Mouse (Mus musculus) common myeloid progenitor, adult 5-6 weeks (primary cell): ENCODE measurements around the gene Fyn. TPM values are rescaled to one million over a fixed set of nuclear protein-coding genes. Genes with fewer than 3 reads are reported as not detected.

Experiments used
- ATAC-seq: replicated peaks from 2 replicates; pipeline ENCODE4 v1.8.0; 2016; ENCODE audit warnings: low read depth, mild to moderate bottlenecking, moderate TSS enrichment, inconsistent platforms; ENCODE audit not compliant: poor library complexity, severe bottlenecking
- total RNA-seq: library from RNA; stranded (forward); fragments of 200-1000, 187-1606 nt; gene quantifications from 2 replicates; pipeline ENCODE4 v1.2.3, GENCODE M21; 2017

The Fyn gene
- total RNA-seq, 1 experiment from 2014 or later = 37.6 TPM

GRCm38 (mm10) chr10:39434758-39435448, 66.2 kb downstream of the Fyn start:
- ATAC-seq = peak; percentile 53

GRCm38 (mm10) chr10:39438905-39439304, 70.2 kb downstream of the Fyn start:
- no peak for ATAC-seq

GRCm38 (mm10) chr10:39440506-39440905, 71.9 kb downstream of the Fyn start:
- no peak for ATAC-seq

DNA sequence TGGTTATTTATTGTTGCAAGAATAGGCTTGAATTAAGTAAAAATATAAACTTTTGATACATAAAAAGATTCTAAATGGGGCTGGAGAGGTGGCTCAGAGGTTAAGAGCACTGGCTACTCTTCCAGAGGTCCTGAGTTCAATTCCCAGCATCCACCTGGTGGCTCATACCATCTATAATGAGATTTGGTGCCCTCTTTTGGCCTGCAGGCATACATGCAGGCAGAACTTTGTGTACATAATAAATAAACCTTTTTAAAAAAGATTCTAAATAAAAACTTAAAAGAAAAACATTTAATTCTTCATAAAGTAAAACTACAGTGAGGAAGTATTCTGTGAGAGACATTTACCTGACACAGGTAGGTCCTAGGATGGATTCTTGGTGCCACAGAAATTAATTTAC, 73.0 kb downstream of the Fyn start:
- ATAC-seq = no peak

DNA sequence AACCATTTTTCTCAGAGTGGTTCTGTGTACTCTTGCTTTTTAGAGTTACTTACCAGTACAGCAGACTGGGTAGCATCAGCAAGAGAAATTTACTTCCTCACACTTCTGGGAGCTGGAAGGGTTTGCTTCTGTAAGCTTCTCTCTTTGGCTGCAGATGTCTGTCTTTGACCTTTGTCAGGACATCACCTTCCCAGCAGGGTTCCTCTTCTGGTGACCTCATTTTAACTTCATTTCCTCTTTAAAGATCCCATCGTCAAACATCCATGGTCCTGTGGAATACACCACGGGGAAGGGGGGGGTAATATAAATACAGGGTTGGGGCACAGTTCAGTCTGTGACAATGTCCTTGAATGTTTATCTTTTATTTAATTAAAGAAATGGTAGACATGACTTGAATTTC, 74.5 kb downstream of the Fyn start:
- ATAC-seq = peak; percentile 35; the same call in 1 of the 2 replicates

- ATAC-seq = peak; percentile 59; the same call in 1 of the 2 replicates
These were observed 75.3 kb downstream of the Fyn start for GRCm38 (mm10) chr10:39443947-39444346.

GRCm38 (mm10) chr10:39445870-39446269, 77.2 kb downstream of the Fyn start:
- no peak for ATAC-seq

DNA sequence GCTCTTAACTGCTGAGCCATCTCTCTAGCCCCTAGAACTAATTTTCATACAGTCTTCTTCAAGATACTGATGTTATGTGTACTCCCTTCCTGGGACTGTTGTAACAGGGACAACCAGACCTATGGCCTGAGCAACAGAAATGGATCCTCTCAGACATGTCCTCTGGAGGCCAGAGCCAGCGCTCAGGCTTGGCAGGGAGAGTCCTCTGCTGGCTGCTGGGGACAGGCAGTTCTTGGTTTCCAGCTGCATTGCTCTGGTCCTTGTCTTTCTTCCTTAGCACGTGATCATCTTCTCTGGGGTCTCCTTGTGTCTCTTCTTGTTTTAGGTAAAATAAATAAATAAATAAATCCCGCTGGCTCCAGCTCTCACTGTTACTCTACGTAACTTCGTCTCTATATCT, 78.1 kb downstream of the Fyn start:
- no peak for ATAC-seq

- ATAC-seq = 0 out of 2 replicates have a peak, but pooled peaks have one; percentile 19
These were observed 80.5 kb downstream of the Fyn start for GRCm38 (mm10) chr10:39449179-39449578.

DNA sequence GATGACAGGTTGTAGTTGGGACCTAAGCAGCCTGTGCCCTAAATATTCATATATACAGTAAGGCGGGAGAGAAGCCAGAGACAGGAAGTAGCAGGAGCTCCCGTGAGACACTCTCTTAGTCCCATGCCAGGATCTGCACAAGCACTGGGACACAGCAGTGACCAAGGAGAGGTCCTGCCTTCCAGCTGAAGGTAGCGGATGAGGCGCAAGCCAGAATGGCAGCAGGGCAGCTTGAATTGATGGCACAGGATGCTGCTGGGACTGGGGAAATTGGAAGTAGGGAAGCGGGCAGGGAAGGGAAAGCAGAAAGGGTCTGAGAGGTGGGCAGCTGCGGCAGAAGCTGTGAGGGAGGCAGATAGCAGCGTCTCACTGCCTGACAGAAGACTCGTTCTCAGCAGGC, 81.7 kb downstream of the Fyn start:
- ATAC-seq = peak; percentile 13; the same call in 1 of the 2 replicates

- ATAC-seq = 0 out of 2 replicates have a peak, but pooled peaks have one; percentile 17
These were observed 82.4 kb downstream of the Fyn start for GRCm38 (mm10) chr10:39451065-39451464.

DNA sequence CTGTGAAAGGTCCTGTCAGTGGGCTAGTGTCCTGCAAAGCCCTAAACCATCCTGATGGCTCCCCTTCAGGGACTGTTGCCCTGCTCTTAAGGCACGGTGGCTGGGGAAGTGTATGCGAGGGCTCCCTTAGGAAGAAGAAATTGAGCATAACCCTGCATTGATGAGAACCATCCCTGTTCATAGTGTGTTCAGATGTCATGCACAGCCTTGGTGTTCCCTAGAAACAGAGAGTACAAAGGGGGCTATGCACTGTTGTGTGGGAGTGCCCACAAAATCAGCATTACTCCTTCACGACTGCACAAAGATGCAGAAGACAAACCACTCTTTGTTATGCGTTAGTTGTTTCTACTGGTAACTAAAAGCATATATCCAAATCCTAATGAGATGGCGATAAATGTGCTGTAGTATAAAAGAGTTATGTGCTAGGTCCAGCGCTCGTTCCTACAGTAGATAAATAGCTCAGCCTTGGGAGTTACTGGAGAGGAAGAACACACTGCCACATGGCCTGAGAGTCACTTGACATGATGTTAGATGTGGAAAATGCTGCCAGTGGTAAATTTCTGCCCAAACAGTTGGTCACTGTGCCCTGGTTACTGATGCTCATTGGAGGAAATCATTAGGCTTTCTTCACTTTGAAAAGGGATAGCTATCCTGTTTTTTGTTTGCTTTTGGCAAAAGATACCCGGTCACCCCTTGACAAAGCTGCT, 83.4 kb downstream of the Fyn start:
- no peak for ATAC-seq

DNA sequence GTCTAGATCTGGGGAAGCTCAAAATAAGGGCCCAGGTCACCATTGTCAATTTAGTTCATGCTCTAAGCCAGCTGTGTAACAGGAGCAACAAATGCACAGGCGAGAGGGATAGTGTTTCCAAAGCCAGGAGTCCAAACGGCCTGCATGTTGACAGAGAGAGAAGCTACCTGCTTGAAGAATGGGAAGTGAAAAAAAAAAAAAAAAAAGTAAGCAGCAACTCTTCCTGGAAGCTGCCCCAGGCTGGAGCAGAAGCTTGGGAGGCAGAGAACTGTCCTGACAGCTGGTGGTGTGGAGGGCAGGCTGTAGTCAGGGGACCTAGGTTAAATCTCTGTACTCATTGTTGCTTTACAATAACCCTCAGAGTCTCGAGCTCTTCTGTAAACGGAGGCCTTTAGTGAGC, 86.7 kb downstream of the Fyn start:
- ATAC-seq = no peak

DNA sequence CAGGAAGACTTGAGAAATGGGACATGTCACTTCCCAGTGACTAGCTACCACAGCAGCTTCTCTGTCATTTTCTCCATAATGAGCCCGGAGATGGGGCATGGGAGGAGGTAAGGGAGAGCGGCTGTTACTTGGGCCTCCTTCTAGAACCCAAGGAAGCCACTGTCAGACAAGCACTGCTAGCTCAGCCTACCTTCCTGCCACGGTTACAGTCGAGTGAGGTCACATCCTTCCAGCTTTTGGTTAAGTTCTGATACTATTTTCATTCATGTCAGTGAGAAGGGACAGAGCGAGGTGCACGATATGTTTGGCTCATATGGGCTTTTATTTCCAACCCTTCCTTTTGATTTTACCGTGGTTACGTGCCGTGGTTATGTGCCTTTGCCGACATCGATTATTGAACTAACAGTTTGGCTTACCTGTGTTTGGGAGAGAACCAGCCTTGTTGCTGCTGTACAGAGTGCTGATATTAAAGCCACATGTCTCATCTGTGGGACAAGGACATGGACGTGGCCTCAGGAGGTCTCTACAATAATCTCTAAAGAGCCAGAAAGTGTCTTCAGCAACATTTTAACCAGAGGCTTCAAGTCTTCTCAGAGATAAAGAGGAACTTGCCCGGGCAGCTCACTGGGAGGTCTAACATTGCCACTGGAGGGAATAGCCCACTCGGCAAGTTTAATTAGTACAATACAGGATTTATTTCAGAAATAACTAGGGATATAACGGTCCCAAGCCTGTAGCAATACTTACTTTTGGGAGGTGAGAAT, 87.4 kb downstream of the Fyn start:
- peak; percentile 57 for ATAC-seq

- ATAC-seq = no peak
These were observed 88.1 kb downstream of the Fyn start for GRCm38 (mm10) chr10:39456776-39457175.

DNA sequence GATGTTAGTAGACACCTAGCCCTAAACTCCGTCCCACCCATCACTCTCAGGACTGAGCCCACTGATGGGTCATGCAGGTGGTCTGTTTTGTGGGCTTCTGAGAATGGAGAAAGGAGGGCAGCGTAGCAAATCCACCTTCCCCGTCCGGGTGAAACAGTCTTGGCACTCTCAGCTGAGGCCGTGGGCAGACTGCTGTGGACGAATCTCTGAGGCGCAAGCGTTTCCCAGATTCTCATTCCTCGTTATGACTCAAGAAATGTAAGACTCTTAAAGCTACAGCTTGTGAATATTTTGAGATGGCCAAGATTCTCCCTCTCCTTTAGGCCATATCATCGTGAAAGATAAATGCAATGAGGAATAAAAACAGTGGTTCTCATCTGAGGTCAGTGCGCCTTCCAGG, 88.6 kb downstream of the Fyn start:
- ATAC-seq = no peak

DNA sequence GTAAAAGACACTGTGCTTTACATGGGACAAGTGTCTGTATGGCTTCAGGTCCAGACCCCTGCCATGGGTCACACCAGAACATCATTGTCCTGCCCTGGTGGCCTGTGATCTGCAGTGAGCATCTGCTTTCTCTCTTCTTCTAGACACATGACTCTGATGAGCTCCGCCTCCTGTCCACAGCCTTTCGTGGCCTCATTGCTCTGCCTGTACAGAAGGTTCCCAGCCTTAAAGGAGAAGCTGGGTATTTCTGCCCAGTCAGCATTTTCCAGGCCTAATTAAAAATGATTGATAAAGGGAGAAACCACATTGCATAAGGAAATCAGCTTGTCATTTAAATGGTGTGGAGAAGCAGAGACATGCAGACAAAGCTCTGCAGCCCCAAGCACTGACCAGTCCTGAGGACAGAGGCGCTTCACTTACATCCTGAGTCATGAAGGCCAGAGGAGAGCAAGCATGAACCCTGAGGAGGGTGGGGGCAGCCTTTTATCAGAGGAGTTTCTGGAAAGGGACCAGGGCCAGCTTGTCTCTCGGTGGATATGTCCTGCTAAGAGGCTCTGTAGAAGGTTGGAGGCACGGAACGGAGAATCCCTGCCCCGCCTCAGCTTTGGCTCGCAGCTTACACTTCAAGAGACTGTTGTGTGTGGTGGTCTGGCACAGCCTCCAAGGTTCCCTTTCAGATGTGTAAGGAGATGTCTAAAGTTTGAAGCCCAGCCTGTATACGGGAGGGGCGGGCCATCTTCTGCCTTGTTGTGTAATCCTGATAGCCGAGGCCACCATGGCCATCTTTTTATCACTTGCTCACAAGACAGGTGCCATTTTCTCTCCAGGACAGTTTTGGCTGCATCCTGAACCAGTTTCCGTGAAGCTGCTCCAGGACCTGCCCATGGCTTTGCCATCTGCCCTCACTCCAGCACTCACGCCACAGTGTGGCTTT, 90.4 kb downstream of the Fyn start:
- ATAC-seq = peak; percentile 58

DNA sequence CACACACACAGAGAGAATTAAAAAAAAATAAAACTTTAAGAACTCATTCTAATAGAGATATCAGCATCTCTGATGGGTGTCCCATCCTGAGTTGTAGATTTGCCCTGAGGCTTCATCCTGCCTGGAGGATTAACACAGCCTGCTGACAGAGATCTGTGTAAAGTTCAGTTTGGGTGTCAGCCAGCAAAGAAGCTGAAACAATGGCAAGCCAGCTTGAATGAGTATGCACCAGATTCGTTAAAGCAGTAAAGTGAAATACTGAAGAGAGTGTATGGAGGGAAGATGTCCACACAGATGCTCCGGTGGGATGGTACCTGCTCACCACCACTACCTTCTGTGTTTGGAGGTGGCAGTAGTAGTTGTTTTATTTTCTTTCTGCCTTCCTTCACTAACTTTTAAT, 92.0 kb downstream of the Fyn start:
- no peak for ATAC-seq

DNA sequence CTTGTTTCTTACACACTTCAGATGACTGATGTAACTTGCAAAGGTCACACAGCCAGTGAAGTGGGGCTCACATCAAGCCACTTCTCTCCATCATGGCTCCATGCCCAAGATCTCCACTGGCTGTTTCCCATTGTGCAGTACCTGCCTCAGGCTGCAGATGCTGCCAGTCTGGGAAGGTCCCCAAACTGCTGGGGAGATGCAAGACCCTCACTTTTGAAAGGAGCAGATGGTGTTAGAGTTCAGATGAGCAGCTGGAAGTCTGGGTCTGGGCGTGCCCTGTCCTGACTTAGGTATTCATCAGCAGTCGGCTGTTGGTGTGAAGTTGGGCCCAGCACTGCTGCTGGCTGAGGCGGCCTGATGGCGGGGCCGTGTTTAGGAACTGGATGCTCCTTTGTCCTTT, 93.3 kb downstream of the Fyn start:
- no peak for ATAC-seq

DNA sequence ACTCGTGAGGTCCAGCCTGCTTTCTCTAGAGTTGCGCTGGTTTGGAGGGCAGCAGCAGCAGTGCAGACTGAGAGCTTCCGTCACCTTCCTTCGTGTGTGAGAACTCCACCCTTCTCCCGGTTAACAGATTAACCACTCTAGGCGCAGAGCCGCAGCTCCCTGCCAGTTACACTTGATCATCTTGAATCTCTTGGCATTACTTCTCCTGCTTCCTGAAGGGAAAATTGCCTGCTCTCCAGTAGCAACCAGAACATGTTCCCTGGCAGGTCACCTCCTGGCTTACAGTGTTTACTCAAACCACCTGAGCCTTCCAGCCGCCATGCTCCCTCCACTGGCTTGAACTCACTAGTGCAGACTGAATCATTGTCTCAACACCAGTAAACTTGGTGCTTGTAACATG, 94.1 kb downstream of the Fyn start:
- no peak for ATAC-seq
